Mouse (Mus musculus): ENCODE results near the gene Atrn.
A peak's percentile ranks its signal among the peaks of the same experiment; 100 is the strongest.
"Not testable (repeated sequence)": the region's sequence is repeated elsewhere in the genome, so short reads cannot be mapped to it uniquely, and the experiment has no call there.

Gene Atrn

GRCm38 (mm10) chr2:130961851-130962250 lies 55.6 kb downstream of the Atrn start:
- peak in 1 of 2 experiments; percentile 40 for DNase-seq

GRCm38 (mm10) chr2:130965042-130965441 lies 58.7 kb downstream of the Atrn start:
- no peak for DNase-seq

GRCm38 (mm10) chr2:130971030-130971429 lies 64.7 kb downstream of the Atrn start:
- no peak for DNase-seq

- no peak for DNase-seq
Observed at GRCm38 (mm10) chr2:130972386-130972785, 66.1 kb downstream of the Atrn start.

GRCm38 (mm10) chr2:130974928-130975327 lies 68.6 kb downstream of the Atrn start:
- DNase-seq, result no peak

GRCm38 (mm10) chr2:130977589-130977988 lies 71.3 kb downstream of the Atrn start:
- DNase-seq, result no peak

- no peak for DNase-seq
Observed at GRCm38 (mm10) chr2:130978058-130978847, 72.0 kb downstream of the Atrn start.

GRCm38 (mm10) chr2:130979138-130979537 lies 72.8 kb downstream of the Atrn start:
- DNase-seq, result no peak

- DNase-seq, result no peak
Observed at GRCm38 (mm10) chr2:130992818-130993217, 86.5 kb downstream of the Atrn start.

GRCm38 (mm10) chr2:131009123-131009522 lies 102.8 kb downstream of the Atrn start:
- no peak for DNase-seq

GRCm38 (mm10) chr2:131010566-131010965 lies 104.3 kb downstream of the Atrn start:
- DNase-seq, result no peak

GRCm38 (mm10) chr2:131025230-131025629 lies 118.9 kb downstream of the Atrn start:
- no peak for DNase-seq

- no peak for DNase-seq
Observed at GRCm38 (mm10) chr2:131026941-131027340, 120.6 kb downstream of the Atrn start.

GRCm38 (mm10) chr2:131029065-131029935 lies 123.0 kb downstream of the Atrn start:
- DNase-seq, result peak in 1 of 2 experiments; percentile 22

GRCm38 (mm10) chr2:131030561-131030960 lies 124.3 kb downstream of the Atrn start:
- no peak for DNase-seq

GRCm38 (mm10) chr2:131030998-131031397 lies 124.7 kb downstream of the Atrn start:
- no peak for DNase-seq

GRCm38 (mm10) chr2:131031406-131031805 lies 125.1 kb downstream of the Atrn start:
- DNase-seq, result not testable (repeated sequence)

- no peak for DNase-seq
Observed at GRCm38 (mm10) chr2:131036343-131036742, 130.0 kb downstream of the Atrn start.

- DNase-seq, result no peak
Observed at GRCm38 (mm10) chr2:131036757-131037156, 130.5 kb downstream of the Atrn start.

GRCm38 (mm10) chr2:131037226-131037990 lies 131.1 kb downstream of the Atrn start:
- DNase-seq, result peak; percentile 41 to 74

GRCm38 (mm10) chr2:131038197-131038596 lies 131.9 kb downstream of the Atrn start:
- DNase-seq, result no peak

GRCm38 (mm10) chr2:131038675-131039074 lies 132.4 kb downstream of the Atrn start:
- DNase-seq, result no peak

Data from kidney, postnatal 25 days (tissue).